Mouse (Mus musculus) midbrain, embryonic 11.5 days (tissue): Measurements from ENCODE around the gene Pusl1. TPM values are rescaled to one million over a fixed set of nuclear protein-coding genes. Genes with fewer than 3 reads are reported as not detected.

Source experiments
- ATAC-seq: fragments of 200-750 bp; cut with Nextera tagmentation; 2 replicates; pipeline ENCODE4 v1.8.0; 2017; ENCODE audit warnings: moderate TSS enrichment, moderate library complexity; ENCODE audit not compliant: low FRiP score
- DNase-seq: peaks from one replicate; pipeline ENCODE4 v3.0.0; 2015; ENCODE audit warnings: low spot score; ENCODE audit errors: missing footprints
- H3K27ac ChIP-seq: fragments of 300-500 bp; sonication (generic); 2 replicates; pipeline ENCODE4 v1.5.1; 2014; ENCODE audit warnings: low read depth, low read length
- H3K27me3 ChIP-seq: fragments of 300-500 bp; sonication (generic); 2 replicates; pipeline ENCODE4 v1.6.1; 2014; ENCODE audit warnings: mild to moderate bottlenecking, low read length, moderate library complexity, mixed read lengths; ENCODE audit not compliant: control insufficient read depth, insufficient read depth
- H3K36me3 ChIP-seq: fragments of 300-500 bp; sonication (generic); 2 replicates; pipeline ENCODE4 v1.6.1; 2014; ENCODE audit warnings: mild to moderate bottlenecking, low read length, moderate library complexity, mixed read lengths; ENCODE audit not compliant: control insufficient read depth, insufficient read depth
- H3K4me1 ChIP-seq: fragments of 300-500 bp; sonication (generic); 2 replicates; pipeline ENCODE4 v1.6.1; 2014; ENCODE audit warnings: low read length; ENCODE audit not compliant: control insufficient read depth, insufficient read depth
- H3K4me2 ChIP-seq: fragments of 300-500 bp; sonication (generic); 2 replicates; pipeline ENCODE4 v1.6.1; 2014; ENCODE audit warnings: mild to moderate bottlenecking, moderate library complexity
- H3K4me3 ChIP-seq: fragments of 300-500 bp; sonication (generic); 2 replicates; pipeline ENCODE4 v1.5.1; 2014; ENCODE audit warnings: low read depth, low read length
- H3K9ac ChIP-seq: fragments of 300-500 bp; sonication (generic); 2 replicates; pipeline ENCODE4 v1.6.1; 2014; ENCODE audit warnings: low read length
- H3K9me3 ChIP-seq: fragments of 300-500 bp; sonication (generic); 2 replicates; pipeline ENCODE4 v1.6.1; 2016; ENCODE audit warnings: low read length; ENCODE audit not compliant: control insufficient read depth
- WGBS: fragments of 180-500 bp; shearing (Covaris S2); extraction: QIAGEN DNeasy Blood & Tissue Kit; methylation state at CpG from one replicate; pipeline ENCODE4 v1.1.7; 2014; 5-methylcytosine and 5-hydroxymethylcytosine counted together
- polyA plus RNA-seq: library from polyadenylated mRNA; unstranded; fragments of >200 nt; fragmentation: Nextera tagmentation; extraction: Ambion mirVana; gene quantifications from 2 replicates; pipeline ENCODE4 v1.2.1, GENCODE M21; 2014

Pusl1 gene
- polyA plus RNA-seq, result 37.2 and 39.4 TPM in 2 replicates

GRCm38 (mm10) chr4:155891551-155892001 lies at the start of gene Pusl1, which contains the start of gene Acap3:
Gene Pusl1 (minus strand): TSS chr4:155891781.
Gene Acap3 (plus strand): TSS chr4:155891822.
- Histone ChIP-seq H3K4me1 (peaks cover 26% of the 10 kb centered on the region), H3K9ac (peak within 1 kb of the TSS; percentile 90), H3K9me3 (no peaks in the 10 kb centered on the region), H3K4me3 (peak within 1 kb of the TSS; percentile 92), H3K27ac (peak within 1 kb of the TSS; percentile 96), H3K4me2 (peak within 1 kb of the TSS; percentile 99), H3K36me3 (peaks cover 17% of the 10 kb centered on the region), H3K27me3 (no peaks in the 10 kb centered on the region)
- ATAC-seq (peak; percentile 91), DNase-seq (peak; percentile 100)
- WGBS, result 0% methylated on average over 52 of the region's 52 CpGs

- no peak overlapping the region for H3K4me2 ChIP-seq
- H3K4me3 ChIP-seq, result no peak overlapping the region
- H3K27me3 ChIP-seq, result no peaks in the 10 kb centered on the region
- H3K9me3 ChIP-seq, result no peaks in the 10 kb centered on the region
- ATAC-seq (no peak), DNase-seq (no peak)
- H3K9ac ChIP-seq, result no peak overlapping the region
- no peak overlapping the region for H3K27ac ChIP-seq
- WGBS, result 77% methylated on average over 1 of the region's 1 CpGs
- no peaks in the 10 kb centered on the region for H3K36me3 ChIP-seq
- H3K4me1 ChIP-seq, result no peaks in the 10 kb centered on the region
These were observed 40.5 kb upstream of the Pusl1 start for GRCm38 (mm10) chr4:155932031-155932430.

- Histone ChIP-seq H3K4me1 (no peaks in the 10 kb centered on the region), H3K4me3 (no peak overlapping the region), H3K36me3 (peaks cover 10% of the 10 kb centered on the region), H3K9me3 (no peaks in the 10 kb centered on the region), H3K9ac (no peak overlapping the region), H3K4me2 (no peak overlapping the region), H3K27ac (no peak overlapping the region), H3K27me3 (no peaks in the 10 kb centered on the region)
- peak; percentile 60 for DNase-seq
- WGBS, result 88% methylated on average over 4 of the region's 4 CpGs
- no peak for ATAC-seq
These were observed 17.2 kb upstream of the Pusl1 start for GRCm38 (mm10) chr4:155908751-155909150.

- Histone ChIP-seq H3K27me3 (no peaks in the 10 kb centered on the region), H3K4me2 (no peak overlapping the region), H3K36me3 (peaks cover 12% of the 10 kb centered on the region), H3K9ac (no peak overlapping the region), H3K9me3 (no peaks in the 10 kb centered on the region), H3K4me1 (no peaks in the 10 kb centered on the region), H3K4me3 (no peak overlapping the region), H3K27ac (no peak overlapping the region)
- peak; percentile 69 for DNase-seq
- ATAC-seq, result no peak
- WGBS, result 78% methylated on average over 7 of the region's 7 CpGs
These were observed 16.7 kb upstream of the Pusl1 start for GRCm38 (mm10) chr4:155908281-155908680.

GRCm38 (mm10) chr4:155907003-155907402 lies 15.4 kb upstream of the Pusl1 start:
- DNase-seq (no peak), ATAC-seq (no peak)
- H3K4me2 ChIP-seq, result no peak overlapping the region
- H3K9me3 ChIP-seq, result no peaks in the 10 kb centered on the region
- no peak overlapping the region for H3K4me3 ChIP-seq
- no peaks in the 10 kb centered on the region for H3K27me3 ChIP-seq
- peaks cover 23% of the 10 kb centered on the region for H3K36me3 ChIP-seq
- no peak overlapping the region for H3K27ac ChIP-seq
- no peak overlapping the region for H3K9ac ChIP-seq
- WGBS, result 86% methylated on average over 11 of the region's 11 CpGs
- no peaks in the 10 kb centered on the region for H3K4me1 ChIP-seq

GRCm38 (mm10) chr4:155906125-155906524 lies 14.5 kb upstream of the Pusl1 start:
- H3K4me1 ChIP-seq, result no peaks in the 10 kb centered on the region
- H3K9ac ChIP-seq, result no peak overlapping the region
- DNase-seq (no peak), ATAC-seq (no peak)
- WGBS, result 87% methylated on average over 9 of the region's 9 CpGs
- peaks cover 28% of the 10 kb centered on the region for H3K36me3 ChIP-seq
- no peaks in the 10 kb centered on the region for H3K27me3 ChIP-seq
- H3K27ac ChIP-seq, result no peak overlapping the region
- no peak overlapping the region for H3K4me3 ChIP-seq
- no peak overlapping the region for H3K4me2 ChIP-seq
- H3K9me3 ChIP-seq, result no peaks in the 10 kb centered on the region

GRCm38 (mm10) chr4:155905634-155906033 lies 14.1 kb upstream of the Pusl1 start:
- ATAC-seq, result no peak
- no peaks in the 10 kb centered on the region for H3K4me1 ChIP-seq
- 85% methylated on average over 13 of the region's 13 CpGs for WGBS

GRCm38 (mm10) chr4:155904318-155905102 lies 12.9 kb upstream of the Pusl1 start:
- 92% methylated on average over 13 of the region's 13 CpGs for WGBS
- peaks cover 33% of the 10 kb centered on the region for H3K36me3 ChIP-seq
- no peak overlapping the region for H3K9ac ChIP-seq
- ATAC-seq (no peak), DNase-seq (peak; percentile 83)
- no peak overlapping the region for H3K27ac ChIP-seq
- H3K4me3 ChIP-seq, result no peak overlapping the region
- H3K9me3 ChIP-seq, result no peaks in the 10 kb centered on the region
- H3K27me3 ChIP-seq, result no peaks in the 10 kb centered on the region
- no peaks in the 10 kb centered on the region for H3K4me1 ChIP-seq
- no peak overlapping the region for H3K4me2 ChIP-seq

More at GRCm38 (mm10) chr4:155905634-155906033, 14.1 kb upstream of the Pusl1 start:
- no peaks in the 10 kb centered on the region for H3K27me3 ChIP-seq
- H3K4me2 ChIP-seq, result no peak overlapping the region
- peaks cover 28% of the 10 kb centered on the region for H3K36me3 ChIP-seq
- H3K9ac ChIP-seq, result no peak overlapping the region
- DNase-seq, result peak; percentile 41
- no peaks in the 10 kb centered on the region for H3K9me3 ChIP-seq
- no peak overlapping the region for H3K4me3 ChIP-seq
- H3K27ac ChIP-seq, result no peak overlapping the region

- no peak overlapping the region for H3K4me3 ChIP-seq
- no peaks in the 10 kb centered on the region for H3K9me3 ChIP-seq
- no peaks in the 10 kb centered on the region for H3K27me3 ChIP-seq
- WGBS, result 94% methylated on average over 13 of the region's 13 CpGs
- H3K4me2 ChIP-seq, result no peak overlapping the region
- H3K36me3 ChIP-seq, result peaks cover 35% of the 10 kb centered on the region
- ATAC-seq (no peak), DNase-seq (no peak)
- no peak overlapping the region for H3K9ac ChIP-seq
- H3K27ac ChIP-seq, result no peak overlapping the region
- H3K4me1 ChIP-seq, result no peaks in the 10 kb centered on the region
These were observed 11.7 kb upstream of the Pusl1 start for GRCm38 (mm10) chr4:155903246-155903645.
